Mouse (Mus musculus) c-Kit-positive CD71-positive TER-119-negative erythroid progenitor cells, embryonic 14.5 days (primary cell): Measurements from ENCODE around the gene Trafd1.
A peak's percentile ranks its signal among the peaks of the same experiment; 100 is the strongest.

Experiments
- DNase-seq: peaks from one replicate; pipeline ENCODE4 v3.0.0-alpha.2; 2013; ENCODE audit warnings: low read depth

Gene Trafd1

GRCm38 (mm10) chr5:121384757-121385460 lies 523 bp downstream of the Trafd1 start:
- DNase-seq, result peak; percentile 33

GRCm38 (mm10) chr5:121383857-121384756 lies 1.3 kb downstream of the Trafd1 start:
- no peak for DNase-seq

GRCm38 (mm10) chr5:121380692-121381091 lies 4.7 kb downstream of the Trafd1 start:
- no peak for DNase-seq

- no peak for DNase-seq
Observed at GRCm38 (mm10) chr5:121378678-121379256, 6.7 kb downstream of the Trafd1 start.

GRCm38 (mm10) chr5:121376972-121377371 lies 8.5 kb downstream of the Trafd1 start:
- peak; percentile 42 for DNase-seq

- no peak for DNase-seq
Observed at GRCm38 (mm10) chr5:121374790-121375189, 10.6 kb downstream of the Trafd1 start.

- no peak for DNase-seq
Observed at GRCm38 (mm10) chr5:121371712-121372111, 13.7 kb downstream of the Trafd1 start.

- no peak for DNase-seq
Observed at GRCm38 (mm10) chr5:121367255-121367654, 18.2 kb downstream of the Trafd1 start.

- DNase-seq, result no peak
Observed at GRCm38 (mm10) chr5:121366449-121367225, 18.8 kb downstream of the Trafd1 start.

- no peak for DNase-seq
Observed at GRCm38 (mm10) chr5:121363441-121363840, 22.0 kb downstream of the Trafd1 start.

GRCm38 (mm10) chr5:121361696-121362095 lies 23.7 kb downstream of the Trafd1 start:
- no peak for DNase-seq

- no peak for DNase-seq
Observed at GRCm38 (mm10) chr5:121359229-121359628, 26.2 kb downstream of the Trafd1 start.

GRCm38 (mm10) chr5:121343997-121344396 lies 41.4 kb downstream of the Trafd1 start:
- DNase-seq, result no peak

- no peak for DNase-seq
Observed at GRCm38 (mm10) chr5:121342490-121342889, 42.9 kb downstream of the Trafd1 start.

GRCm38 (mm10) chr5:121340965-121341473 lies 44.4 kb downstream of the Trafd1 start:
- no peak for DNase-seq

- no peak for DNase-seq
Observed at GRCm38 (mm10) chr5:121339507-121340230, 45.8 kb downstream of the Trafd1 start.

GRCm38 (mm10) chr5:121336776-121337175 lies 48.7 kb downstream of the Trafd1 start:
- DNase-seq, result no peak

- DNase-seq, result no peak
Observed at GRCm38 (mm10) chr5:121336009-121336408, 49.4 kb downstream of the Trafd1 start.

- no peak for DNase-seq
Observed at GRCm38 (mm10) chr5:121335426-121335825, 50.0 kb downstream of the Trafd1 start.

- DNase-seq, result no peak
Observed at GRCm38 (mm10) chr5:121334454-121334853, 51.0 kb downstream of the Trafd1 start.

GRCm38 (mm10) chr5:121333976-121334375 lies 51.5 kb downstream of the Trafd1 start:
- no peak for DNase-seq
